Mouse (Mus musculus) thymus, postnatal 36 days (tissue): ENCODE measurements around the gene Tox4.
A peak's percentile ranks its signal among the peaks of the same experiment; 100 is the strongest.
"Not testable (repeated sequence)": the region's sequence is repeated elsewhere in the genome, so short reads cannot be mapped to it uniquely, and the experiment has no call there.

Experiments used
- DNase-seq, 2 experiments: peaks; one replicate each; pipeline ENCODE4 v3.0.0; 2022; ENCODE audit warnings: mixed read lengths in 2 of 2

Gene Tox4

DNA sequence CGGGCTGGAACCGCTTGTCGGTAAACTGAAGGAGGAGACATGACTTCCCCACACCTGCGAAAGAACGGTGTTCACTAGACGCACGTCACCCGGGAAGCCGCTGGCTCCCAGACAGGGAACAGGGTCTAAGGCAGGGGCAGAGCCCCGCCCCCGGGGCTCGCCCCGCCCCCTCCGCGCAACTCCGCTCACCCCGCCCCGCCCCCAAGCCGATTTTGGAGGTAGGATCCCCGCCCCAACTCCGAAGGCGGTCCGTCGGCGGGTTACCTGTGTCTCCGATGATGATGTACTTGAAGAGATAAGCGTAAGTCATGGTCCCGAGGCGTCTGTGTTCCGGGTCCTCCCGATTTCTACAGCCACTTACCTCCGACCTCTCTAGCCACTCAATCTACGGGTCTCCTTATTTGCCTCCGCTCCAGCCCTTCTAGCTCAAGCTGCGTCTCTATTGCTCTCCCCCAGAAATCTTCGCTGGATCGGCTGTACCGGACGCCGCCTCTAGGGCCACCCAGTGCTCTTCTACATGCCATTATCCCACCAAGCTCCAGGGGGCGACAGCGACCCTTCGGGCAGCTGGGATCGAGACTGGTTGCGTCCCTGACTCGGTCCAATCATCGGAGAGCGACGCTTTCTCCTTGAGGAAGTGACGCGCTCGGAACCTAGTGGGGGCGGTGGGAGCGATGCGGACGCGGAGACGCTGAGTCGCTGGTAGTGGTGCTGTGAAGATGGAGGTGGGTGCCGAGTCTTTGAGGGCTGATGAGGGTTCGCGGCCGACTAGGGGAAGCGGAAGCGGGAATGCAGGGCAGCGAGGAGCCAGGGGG lies at the start of gene Tox4, which contains the start of gene Rab2b:
Gene Tox4, plus strand, starts transcription at position 215 of the 815 bp plus-strand sequence.
Gene Rab2b, minus strand, starts transcription at position 614 of the 815 bp plus-strand sequence.
- peak; percentile 98 to 99 for DNase-seq

DNA sequence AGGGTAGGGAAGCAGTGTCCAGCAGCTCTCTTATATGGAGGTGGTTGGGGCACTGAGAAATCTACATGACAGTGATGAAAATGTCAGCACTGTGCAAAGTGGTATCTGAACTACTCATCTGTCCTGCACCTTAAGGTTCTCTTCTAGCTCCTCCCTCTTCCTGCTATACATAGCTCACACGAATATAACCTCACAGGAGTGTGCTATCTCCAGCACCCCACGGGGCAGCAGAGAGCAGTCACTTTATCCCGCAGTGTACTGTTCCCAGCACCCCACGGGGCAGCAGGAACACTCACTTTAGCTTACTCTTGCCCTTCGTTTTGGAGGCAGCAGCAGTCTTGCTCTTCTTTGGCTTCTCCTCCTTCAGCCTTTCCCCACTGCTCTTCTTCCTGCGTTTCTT lies 46.7 kb upstream of the Tox4 start:
- DNase-seq: no peak

DNA sequence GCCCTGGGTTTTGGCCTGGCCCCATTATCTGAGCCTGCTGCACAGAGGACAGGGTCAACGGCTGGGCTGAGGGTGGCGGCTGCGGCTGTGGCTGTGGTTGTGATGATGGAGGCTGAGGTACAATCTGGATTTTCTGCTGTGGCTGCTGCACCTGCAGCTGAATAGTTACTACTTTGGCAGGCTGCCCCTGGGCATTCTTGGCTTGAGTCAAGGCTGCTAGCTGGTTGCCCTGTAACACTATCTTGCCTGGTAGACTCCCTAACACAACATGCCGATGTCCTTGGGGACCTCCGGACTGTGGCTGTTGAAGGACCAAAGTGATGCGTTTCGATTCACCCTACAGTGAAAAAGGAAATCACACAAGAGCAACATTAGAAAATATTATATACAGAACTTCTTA lies 43.8 kb upstream of the Tox4 start:
- no peak for DNase-seq

DNA sequence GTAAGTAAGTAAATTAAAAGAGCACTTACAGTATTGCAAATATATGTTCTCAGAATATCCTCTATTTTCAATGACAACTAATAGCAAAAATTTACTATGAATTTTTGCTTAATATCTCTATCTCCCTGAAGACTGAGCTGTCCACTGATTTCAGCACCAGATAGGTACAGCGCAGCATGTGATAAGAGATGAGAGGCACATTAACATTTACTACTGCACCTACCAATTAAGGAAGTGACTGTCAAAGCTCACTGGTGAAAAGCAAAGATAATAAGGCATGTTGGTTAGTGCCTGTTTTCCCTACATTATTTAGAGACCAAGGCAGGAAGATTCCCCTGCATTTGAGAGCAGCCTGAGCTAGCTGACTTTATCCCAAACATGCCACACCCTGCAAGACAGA lies 42.7 kb upstream of the Tox4 start:
- DNase-seq: no peak

DNA sequence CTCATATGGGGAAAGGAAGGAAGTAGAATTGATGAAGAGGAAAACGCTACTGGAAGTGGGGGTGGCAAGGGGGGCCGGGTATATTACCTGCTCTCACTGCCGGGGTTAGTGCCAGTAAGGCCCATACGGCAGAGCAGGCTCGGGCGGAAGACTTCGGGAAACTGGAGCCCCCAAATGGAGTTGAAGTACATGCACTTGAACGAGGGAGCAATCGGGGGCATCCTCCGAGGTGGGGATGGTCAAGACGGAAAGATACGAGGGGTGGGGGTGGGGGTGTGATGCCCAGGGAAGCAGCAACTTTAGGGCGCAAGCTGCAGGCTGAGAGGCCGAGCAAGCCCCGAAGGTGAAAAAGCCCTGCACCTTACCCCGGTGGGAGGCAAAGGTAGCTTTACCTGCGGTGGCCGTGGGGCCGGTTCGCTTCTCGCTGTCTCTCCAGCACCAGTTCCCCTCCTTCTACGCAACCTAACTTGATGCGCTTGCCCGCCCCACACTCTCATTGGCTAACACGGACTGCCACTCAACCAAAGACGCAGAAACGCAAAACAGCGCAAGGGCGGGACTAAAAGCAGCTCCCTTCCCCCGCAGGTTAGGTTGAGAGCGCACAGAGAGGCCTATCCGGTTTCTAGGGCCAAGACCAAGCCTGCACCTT lies 34.8 kb upstream of the Tox4 start:
- DNase-seq: peak; percentile 99 to 100

DNA sequence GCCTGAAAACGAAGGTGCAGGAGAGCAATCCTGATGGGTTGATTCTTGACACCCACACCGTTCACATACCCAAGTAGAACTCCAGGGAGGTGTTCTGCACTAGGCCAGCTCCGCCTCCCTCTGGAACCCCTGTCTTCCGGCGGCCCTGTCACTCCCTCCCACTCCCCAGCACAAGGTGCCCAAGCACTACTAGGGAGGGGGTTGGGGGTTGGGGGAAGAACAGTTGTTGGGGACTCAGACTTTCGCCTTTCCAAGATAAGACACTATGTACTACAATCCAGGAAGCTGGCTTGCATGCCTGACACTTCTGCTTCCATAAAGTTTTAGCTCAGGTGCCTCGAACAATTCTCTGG lies 34.3 kb upstream of the Tox4 start:
- no peak for DNase-seq

DNA sequence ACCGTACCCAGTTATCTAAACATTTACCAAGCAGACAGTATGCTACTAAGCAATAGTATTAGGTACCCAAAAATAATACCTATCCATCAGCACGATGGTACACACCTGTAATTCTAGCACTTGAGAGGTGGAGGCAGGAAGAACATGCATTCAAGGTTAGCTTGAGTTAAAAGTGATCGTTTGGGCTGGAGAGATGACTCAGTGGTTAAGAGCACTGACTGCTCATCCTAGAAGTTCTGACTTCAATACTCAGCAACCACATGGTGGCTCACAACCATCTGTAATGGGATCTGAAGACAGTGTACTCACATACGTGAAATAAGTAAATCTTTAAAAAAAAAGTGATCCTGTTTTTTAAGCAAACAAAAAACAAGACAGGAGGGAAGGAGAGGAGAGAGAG lies 32.8 kb upstream of the Tox4 start:
- no peak for DNase-seq

DNA sequence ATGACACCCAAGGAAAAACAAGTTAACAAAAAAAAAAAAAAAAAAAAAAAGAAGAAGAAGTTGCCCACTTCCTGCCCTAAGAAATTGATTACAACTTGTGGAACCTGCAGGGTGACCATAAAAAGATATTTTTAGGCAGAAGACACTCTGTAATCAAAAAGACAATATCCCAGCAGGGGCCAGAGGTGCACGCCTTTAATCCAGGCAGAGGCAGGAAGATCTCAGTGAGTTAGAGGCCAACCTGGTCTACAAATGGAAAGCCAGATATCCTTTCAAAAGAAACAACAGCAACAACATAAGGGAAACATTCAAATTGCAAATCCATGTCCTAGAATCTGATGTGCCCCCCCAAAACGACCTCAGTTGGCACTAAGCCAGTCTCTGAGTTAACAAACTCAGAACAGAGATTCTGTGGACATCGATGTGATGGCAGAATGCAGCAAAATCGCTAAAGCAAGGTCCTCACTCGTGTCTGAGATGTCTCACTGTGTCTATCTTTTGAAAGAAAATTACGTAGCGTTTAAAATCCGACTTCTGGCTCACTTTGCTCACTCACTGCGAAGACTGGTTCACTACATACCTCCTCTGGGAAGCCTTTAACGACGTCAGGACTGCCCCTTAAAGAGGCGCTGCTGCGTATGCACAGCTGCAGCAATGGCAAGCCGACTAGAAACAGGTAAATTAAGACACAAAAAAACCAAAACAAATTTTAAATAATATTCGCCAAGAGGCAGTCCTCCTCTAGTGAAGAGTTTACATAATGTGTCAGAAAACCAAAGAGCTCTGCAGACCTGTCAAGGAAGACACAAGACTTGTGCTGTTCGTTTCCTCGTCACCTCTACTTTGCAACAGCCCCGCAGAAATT lies 22.4 kb upstream of the Tox4 start:
- peak; percentile 9 to 12 for DNase-seq

DNA sequence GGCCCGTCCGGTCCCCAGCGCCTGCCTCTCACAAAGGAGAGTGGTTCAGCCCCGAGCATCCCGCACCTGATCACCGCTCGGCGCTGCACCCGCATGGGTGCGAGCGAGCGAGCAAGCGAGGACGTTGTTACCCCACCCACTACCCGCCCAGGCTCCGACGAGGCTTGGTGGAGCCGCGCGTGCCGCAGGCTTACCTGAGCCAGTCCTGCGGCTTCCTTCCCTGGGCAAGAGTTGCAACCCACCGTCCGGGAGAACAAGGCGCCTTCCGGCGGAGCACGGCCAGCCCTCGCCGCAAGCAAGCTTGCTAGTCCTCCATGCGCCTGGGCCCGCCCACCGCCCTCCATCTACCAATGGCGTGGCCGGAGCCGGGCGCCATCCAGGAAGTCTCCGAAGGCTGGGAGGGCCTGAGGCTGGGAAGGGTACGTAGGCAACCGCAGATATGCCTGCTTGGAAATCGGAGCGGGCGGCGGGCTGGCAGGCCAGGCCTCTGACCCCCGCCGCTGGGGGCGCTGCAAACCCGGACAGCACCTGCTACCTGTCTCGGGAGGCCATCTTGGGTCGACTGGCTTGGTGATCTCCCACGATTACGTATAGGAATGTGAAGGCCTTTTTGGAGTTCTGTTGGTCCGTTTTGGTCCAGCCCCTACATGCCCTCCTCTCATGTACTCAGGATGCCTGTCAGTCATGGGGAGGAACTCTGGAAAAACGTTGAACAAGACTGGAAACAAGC lies 21.3 kb upstream of the Tox4 start, which contains the start of gene Chd8:
Gene Chd8, minus strand, starts transcription at position 297 of the 730 bp plus-strand sequence.
- peak; percentile 97 to 100 for DNase-seq

DNA sequence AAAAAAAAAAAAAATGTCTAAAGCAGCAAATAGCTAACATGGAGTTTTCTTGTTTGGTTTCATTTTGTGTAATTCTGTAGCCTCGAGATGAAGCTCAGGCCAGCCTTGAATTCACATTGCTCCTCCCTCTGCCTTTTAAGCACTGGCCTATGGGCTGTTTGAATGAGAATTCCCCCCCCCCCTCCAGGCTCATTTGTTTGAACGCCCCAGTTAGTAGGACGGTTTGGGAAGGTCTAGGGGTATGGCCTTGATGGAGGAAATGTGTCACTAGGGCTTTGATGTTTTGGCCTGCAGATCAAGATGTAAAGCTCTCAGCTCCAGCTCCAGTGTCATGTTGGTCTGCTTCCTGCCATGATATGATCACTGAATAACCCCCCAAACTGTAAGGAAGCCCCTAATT lies 6.2 kb upstream of the Tox4 start:
- no peak for DNase-seq

DNA sequence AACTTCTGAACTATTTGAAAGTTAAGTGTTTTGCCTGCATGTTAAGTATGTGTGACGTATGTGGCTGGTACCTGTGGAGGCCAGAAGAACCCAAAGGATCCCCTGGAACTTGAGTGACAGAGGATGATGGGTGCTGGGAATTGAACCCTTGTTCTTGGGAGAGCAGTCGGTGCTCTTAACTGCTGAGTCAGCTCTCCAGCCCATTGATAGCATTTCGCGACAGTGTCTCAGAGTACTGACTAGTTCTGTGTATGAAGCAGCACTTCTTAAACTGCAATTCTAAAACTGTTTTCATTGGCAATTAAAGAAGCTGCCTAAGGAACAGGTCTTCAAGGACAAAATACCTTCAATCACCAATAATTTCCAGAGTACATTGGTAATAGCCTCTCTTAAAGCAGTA lies 1.7 kb upstream of the Tox4 start:
- DNase-seq: no peak

DNA sequence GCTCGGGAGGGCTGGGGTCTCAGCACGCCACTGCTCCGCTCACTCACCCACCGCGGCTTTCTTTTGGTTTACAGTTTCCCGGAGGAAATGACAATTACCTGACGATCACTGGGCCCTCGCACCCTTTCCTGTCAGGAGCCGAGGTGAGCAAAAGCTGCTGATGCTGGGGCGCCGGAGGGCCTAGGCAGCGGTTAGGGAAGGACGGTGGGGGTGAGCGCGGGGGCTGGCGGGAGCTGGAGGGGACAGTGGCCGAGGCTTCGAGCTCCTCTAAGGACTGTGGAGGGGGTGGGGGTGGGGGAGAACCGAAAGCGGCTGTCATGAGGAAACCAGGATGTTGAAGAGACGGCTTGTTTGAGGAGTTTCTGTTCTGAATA lies 788 bp downstream of the Tox4 start:
- no peak for DNase-seq

DNA sequence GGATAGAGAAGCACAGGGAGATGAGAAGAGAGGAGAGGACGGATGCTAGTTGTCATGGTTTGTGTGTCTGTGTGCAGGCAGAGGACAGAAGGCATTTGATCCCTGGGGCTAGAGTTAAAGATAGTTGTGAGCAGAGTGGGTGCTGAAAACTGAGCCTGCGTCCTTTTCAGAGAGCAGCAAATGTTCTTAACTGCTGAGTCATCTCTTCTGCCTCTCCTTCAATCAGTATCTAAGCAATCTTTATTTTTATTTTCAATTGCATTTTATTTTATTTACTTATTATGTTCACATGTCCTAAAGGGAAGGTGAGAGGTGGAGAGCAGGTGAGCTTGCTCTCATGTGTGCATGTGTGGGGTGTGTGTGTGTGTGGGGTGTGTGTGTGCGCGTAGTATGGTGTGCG lies 4.7 kb downstream of the Tox4 start:
- no peak for DNase-seq

DNA sequence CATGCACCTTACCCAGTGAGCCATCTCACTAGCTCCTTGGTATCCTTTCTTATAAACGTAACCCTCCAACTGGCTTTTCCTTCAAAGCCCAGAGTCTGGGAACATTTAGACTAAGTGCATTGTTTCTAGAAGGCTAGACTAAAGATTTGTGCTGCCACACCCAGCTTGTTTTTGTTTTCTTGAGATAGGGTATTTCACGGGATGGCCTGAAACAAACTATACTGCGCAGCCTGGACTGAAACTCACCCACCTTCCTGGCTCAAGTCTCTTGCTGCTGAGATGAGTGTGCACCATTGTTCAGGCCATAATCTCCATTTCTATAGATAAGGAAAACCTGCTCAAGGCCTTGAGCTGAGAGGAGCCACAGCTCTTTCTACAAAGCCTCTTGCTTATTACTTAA lies 5.2 kb downstream of the Tox4 start:
- no peak for DNase-seq

DNA sequence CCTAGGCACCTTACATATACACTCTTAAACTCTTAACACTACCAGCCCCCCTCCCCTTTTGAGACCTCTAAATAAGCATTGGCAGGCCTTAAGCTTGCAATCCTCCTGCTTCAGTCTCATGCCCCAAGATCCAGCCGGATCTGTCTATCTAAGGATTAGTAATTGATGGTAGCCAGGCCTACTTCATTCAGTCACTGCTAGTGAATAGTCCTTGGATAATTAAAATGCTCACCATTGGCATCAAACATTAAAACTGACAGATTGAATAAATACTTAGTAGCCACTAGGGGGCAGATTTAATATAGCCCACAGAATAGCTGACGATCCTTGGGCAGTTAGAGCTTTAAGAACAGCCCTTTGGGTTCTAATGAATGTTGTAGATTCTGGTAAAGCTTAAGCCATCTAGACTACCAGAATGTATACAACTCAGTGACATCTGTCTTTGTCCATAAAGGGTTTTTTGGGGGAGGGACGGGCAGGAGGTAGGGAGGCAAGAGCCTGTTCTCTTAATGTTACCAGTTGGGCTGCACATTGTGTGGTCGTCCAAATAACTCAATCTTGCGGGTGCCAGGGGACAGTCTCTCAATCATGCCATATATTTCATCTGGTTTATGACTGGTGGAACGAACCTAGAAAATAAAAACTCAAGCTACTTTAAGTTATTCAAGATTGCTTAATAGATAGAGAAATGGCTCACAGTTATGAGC lies 16.8 kb downstream of the Tox4 start:
- DNase-seq: no peak

DNA sequence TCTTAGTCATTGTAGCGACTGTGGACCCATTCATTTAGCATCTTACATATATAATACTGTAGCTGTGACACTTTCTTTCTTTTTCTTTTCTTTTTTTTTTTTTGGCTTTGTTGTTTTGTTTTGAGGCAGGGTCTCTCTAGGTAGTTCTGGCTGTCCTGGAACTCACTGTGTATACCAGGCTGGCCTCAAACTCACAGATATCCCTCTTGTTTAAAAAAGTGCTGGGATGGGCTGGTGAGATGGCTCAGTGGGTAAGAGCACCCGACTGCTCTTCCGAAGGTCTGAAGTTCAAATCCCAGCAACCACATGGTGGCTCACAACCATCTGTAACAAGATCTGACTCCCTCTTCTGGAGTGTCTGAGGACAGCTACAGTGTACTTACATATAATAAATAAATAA lies 24.6 kb downstream of the Tox4 start:
- DNase-seq: not testable (repeated sequence)

DNA sequence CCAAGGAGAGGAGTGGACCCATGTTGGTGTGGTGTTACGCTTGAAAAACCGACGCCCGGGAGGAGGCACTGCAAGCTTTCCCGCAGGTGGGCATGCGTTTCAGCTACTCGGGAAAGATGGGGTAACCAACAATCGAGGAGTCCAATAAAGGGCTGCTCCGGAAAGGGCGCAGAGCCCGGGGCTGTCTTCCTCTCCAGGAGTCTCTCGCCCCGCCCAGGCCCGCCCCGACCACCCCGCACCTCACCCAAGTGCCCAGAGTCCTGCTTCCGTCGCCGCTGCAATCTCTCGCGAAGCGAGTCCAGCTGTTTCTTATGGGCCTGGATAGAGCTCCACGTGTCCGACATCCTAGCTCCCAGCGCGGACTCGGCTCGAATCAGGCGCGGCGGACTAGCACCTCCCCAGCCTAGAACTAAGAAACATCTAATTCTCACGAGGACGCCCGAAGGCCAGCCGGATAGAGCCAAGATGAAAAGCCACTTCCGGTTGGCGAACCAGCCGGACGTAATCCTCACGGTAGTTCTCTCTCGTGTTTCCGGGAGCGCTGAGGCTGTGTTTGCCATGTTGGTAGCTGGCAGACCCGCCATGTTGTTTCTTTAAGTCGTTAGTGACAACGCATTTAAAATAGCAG lies 25.8 kb downstream of the Tox4 start, which contains the start of gene Mettl3:
Gene Mettl3, minus strand, starts transcription at position 485 of the 628 bp plus-strand sequence.
- DNase-seq: peak; percentile 86 to 87

DNA sequence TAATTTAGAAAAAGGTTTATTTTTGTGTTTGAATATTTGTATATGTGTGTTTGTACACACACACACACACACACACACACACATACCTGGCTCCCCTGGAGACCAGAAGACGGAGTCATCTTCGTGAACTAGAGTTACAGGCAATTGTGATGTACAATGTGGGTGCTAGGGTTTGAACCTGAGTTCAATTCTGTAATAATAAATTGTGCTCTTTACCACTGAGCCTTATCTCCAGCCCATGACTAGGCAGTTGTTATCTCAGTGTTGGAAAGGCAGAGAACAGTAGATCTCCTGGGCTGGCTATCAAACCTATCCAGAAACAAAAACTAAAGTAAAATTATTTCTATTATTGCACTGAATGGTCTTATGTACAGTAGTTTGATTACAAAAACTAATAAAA lies 27.2 kb downstream of the Tox4 start:
- no peak for DNase-seq

DNA sequence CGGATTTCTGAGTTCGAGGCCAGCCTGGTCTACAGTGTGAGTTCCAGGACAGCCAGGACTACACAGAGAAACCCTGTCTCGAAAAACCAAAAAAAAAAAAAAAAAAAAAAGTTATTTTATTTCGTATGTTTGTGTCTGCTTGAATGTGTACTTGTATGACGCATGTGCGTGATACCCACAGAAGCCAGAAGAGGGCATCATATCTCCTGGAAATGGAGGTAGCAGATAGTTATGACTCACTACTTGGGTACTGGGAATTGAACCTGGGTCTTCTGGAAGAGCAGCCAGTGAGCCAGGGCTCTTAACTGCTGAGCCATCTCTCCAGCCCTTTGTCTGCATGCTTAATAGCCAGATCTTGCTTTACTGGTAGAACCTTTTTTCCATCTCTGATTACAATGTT lies 31.4 kb downstream of the Tox4 start:
- DNase-seq: peak in 1 of 2 experiments; percentile 17

DNA sequence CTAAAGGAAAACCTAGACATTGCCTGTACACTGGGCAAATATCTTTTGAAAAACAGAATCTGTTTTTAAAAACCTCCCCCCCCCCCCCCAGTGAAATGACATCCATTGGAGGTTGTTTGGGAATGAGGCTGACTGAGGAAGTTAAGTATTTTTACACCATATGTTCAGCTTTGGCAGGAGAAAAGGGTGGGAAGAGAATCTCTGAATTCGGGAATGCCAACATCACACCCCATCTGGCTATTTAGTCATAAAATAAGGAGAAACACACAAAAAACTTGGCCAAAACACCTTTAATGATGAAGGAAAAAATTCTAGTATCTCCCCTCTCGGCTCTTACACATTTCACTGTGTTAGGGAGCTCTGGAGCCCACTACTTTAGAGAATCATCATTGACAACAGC lies 32.0 kb downstream of the Tox4 start:
- no peak for DNase-seq
